Mouse (Mus musculus) midbrain, embryonic 12.5 days (tissue): Measurements from ENCODE around the gene Aipl1. TPM values are rescaled to one million over a fixed set of nuclear protein-coding genes. Genes with fewer than 3 reads are reported as not detected.

Source experiments
- ATAC-seq: fragments of 200-750 bp; cut with Nextera tagmentation; 2 replicates; pipeline ENCODE4 v1.8.0; 2017; ENCODE audit warnings: low read depth, moderate TSS enrichment, moderate library complexity; ENCODE audit not compliant: low FRiP score
- H3K27ac ChIP-seq: fragments of 300-500 bp; sonication (generic); replicated peaks from 2 replicates; pipeline ENCODE4 v1.5.1; 2016; ENCODE audit warnings: mild to moderate bottlenecking
- H3K27me3 ChIP-seq: fragments of 300-500 bp; sonication (generic); 2 replicates; pipeline ENCODE4 v1.6.1; 2016; ENCODE audit warnings: mild to moderate bottlenecking
- H3K36me3 ChIP-seq: fragments of 300-500 bp; sonication (generic); 2 replicates; pipeline ENCODE4 v1.6.1; 2016
- H3K4me1 ChIP-seq: fragments of 300-500 bp; sonication (generic); 2 replicates; pipeline ENCODE4 v1.6.1; 2016
- H3K4me2 ChIP-seq: fragments of 300-500 bp; sonication (generic); replicated peaks from 2 replicates; pipeline ENCODE4 v1.6.1; 2016; ENCODE audit warnings: mild to moderate bottlenecking, moderate library complexity
- H3K4me3 ChIP-seq: fragments of 300-500 bp; sonication (generic); 2 replicates; pipeline ENCODE4 v1.5.1; 2016; ENCODE audit warnings: mild to moderate bottlenecking
- H3K9ac ChIP-seq: fragments of 300-500 bp; sonication (generic); replicated peaks from 2 replicates; pipeline ENCODE4 v1.6.1; 2016; ENCODE audit warnings: mild to moderate bottlenecking, moderate library complexity
- H3K9me3 ChIP-seq: fragments of 300-500 bp; sonication (generic); 2 replicates; pipeline ENCODE4 v1.6.1; 2016; ENCODE audit warnings: mild to moderate bottlenecking
- WGBS: fragments of 180-500 bp; shearing (Covaris S2); methylation state at CpG from one replicate; pipeline ENCODE4 v1.1.7; 2016; 5-methylcytosine and 5-hydroxymethylcytosine counted together
- polyA plus RNA-seq: library from polyadenylated mRNA; unstranded; fragments of >200 nt; fragmentation: Nextera tagmentation; extraction: Ambion mirVana; gene quantifications from 2 replicates; pipeline ENCODE4 v1.2.1, GENCODE M21; 2016

Gene Aipl1
- polyA plus RNA-seq, 1 experiment from 2014 or later, result 0.57 TPM

DNA sequence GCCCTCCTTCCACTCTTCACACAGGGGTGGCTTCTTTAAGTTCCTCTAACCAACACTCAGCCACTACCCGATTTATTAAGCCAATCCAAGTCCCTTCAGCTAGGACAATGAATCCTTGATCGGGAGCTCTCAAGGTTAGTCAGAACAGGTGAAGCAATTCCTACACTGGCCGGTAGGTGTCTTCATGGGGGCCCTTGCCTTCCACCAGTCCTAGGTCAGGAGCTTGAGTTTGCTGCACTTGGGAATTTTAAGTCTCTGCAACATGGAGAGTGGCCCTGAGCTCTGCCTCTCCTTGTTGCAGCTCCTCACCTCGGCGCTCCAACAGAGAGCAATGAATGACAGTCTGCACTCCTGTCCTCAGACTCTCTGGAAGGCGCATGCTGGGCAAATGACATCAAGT, 29.0 kb upstream of the Aipl1 start:
- Histone ChIP-seq H3K9ac (no peak overlapping the region), H3K4me2 (no peak overlapping the region), H3K4me1 (no peaks in the 10 kb centered on the region), H3K36me3 (no peaks in the 10 kb centered on the region), H3K4me3 (no peak overlapping the region), H3K27ac (no peak overlapping the region), H3K27me3 (no peaks in the 10 kb centered on the region), H3K9me3 (0 out of 2 replicates have a peak, but pooled peaks cover 7% of the 10 kb centered on the region)
- ATAC-seq, result no peak
- WGBS, result 45% methylated on average over 6 of the region's 6 CpGs

DNA sequence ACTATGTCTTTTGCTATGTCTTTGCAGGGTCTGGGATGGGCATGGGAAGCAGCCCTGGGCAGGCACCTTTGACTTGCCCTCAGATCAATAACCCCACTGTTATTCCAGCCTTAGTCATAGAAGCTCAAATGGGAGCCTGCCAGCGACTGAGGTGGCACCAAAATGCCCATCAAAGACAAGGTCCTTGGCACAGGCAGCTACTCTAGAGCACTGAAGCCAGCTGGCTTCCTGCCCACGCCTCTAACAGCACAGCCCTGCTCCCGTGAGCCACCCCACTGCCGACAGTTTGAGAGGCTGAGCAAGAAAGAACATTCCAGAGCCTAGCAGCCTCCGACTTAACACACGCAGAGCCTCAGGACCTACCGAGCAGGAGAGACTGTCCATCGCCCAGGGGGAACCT, 27.8 kb upstream of the Aipl1 start:
- Histone ChIP-seq H3K36me3 (no peaks in the 10 kb centered on the region), H3K4me1 (no peaks in the 10 kb centered on the region), H3K9me3 (0 out of 2 replicates have a peak, but pooled peaks cover 7% of the 10 kb centered on the region), H3K9ac (no peak overlapping the region), H3K4me3 (no peak overlapping the region), H3K4me2 (no peak overlapping the region), H3K27ac (no peak overlapping the region), H3K27me3 (no peaks in the 10 kb centered on the region)
- WGBS, result 87% methylated on average over 8 of the region's 8 CpGs
- ATAC-seq, result no peak

DNA sequence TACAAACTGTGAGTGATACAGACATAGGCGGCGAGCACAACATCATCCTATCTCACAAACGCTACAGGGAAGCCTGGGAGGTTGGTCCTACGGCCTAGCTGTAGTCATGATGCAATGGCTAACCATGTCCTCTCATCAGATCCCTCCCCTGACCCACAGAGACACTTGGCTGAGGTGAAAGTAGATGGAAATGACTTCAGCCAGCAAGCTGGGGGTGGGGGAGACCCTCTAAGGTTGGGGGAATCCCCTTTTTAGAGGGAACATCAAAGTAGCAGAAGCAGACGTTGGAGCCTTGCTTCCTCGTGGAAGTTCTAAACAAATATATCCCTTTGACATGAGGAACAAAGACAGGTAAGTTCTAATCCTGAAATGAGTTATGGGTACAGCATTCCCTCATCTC, 27.1 kb upstream of the Aipl1 start:
- Histone ChIP-seq H3K4me1 (no peaks in the 10 kb centered on the region), H3K36me3 (no peaks in the 10 kb centered on the region), H3K27me3 (no peaks in the 10 kb centered on the region), H3K27ac (no peak overlapping the region), H3K9ac (no peak overlapping the region), H3K4me2 (no peak overlapping the region), H3K9me3 (0 out of 2 replicates have a peak, but pooled peaks cover 7% of the 10 kb centered on the region), H3K4me3 (no peak overlapping the region)
- ATAC-seq, result no peak
- 84% methylated on average over 6 of the region's 6 CpGs for WGBS

DNA sequence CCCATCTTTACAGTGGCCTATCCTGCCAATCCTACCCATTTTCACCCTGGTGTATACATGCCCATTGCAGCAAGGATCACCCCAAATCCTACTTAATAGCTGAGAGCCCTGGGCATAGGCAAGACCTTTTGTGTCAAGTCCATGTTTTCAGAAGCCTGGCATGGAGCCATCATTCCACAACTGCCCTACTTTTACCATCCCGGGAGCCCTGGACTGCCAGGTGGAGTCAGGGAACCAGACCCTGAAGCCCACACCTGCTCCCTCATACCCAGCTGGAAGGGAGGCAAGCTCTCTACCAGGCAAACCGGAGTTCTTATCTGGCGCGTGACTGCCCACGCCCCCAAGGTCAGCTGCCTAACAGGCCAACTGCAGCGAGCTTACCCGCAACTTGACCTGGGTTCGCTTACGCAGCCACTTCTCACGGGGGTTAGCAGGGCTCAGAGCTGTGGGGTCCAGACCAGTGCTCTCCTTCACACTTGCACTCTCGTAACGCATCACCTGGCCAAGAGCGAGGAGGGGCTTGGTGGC, 23.8 kb upstream of the Aipl1 start:
- no peak overlapping the region for H3K4me2 ChIP-seq
- H3K27ac ChIP-seq, result no peak overlapping the region
- WGBS, result 89% methylated on average over 13 of the region's 13 CpGs
- H3K27me3 ChIP-seq, result no peaks in the 10 kb centered on the region; the same call in 1 of the 2 replicates
- no peaks in the 10 kb centered on the region for H3K36me3 ChIP-seq
- no peak overlapping the region for H3K4me3 ChIP-seq
- H3K4me1 ChIP-seq, result no peaks in the 10 kb centered on the region
- 0 out of 2 replicates have a peak, but pooled peaks cover 7% of the 10 kb centered on the region for H3K9me3 ChIP-seq
- no peak for ATAC-seq
- no peak overlapping the region for H3K9ac ChIP-seq

DNA sequence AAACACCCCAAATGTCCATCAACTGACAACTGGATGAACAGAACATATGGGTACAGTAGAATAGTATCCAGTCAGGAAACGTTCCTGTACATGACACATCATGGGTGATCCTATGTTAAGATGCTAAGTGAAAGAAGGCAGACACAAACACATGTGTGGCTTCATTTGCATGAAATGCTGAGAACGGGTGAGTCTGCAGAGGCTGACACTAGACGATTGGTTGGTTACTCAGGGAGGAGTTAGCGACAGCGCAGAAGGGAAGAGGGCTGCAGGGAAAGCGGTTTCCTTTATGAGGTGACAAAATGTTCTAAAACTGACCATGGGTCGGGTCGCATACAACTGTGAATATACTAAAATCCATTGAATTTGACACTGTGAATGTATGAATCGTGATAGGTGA, 23.1 kb upstream of the Aipl1 start:
- Histone ChIP-seq H3K4me3 (no peak overlapping the region), H3K36me3 (no peaks in the 10 kb centered on the region), H3K9me3 (0 out of 2 replicates have a peak, but pooled peaks cover 7% of the 10 kb centered on the region), H3K9ac (no peak overlapping the region), H3K4me1 (no peaks in the 10 kb centered on the region), H3K4me2 (no peak overlapping the region), H3K27ac (no peak overlapping the region), H3K27me3 (no peaks in the 10 kb centered on the region; the same call in 1 of the 2 replicates)
- ATAC-seq, result no peak
- WGBS, result 82% methylated on average over 9 of the region's 9 CpGs

DNA sequence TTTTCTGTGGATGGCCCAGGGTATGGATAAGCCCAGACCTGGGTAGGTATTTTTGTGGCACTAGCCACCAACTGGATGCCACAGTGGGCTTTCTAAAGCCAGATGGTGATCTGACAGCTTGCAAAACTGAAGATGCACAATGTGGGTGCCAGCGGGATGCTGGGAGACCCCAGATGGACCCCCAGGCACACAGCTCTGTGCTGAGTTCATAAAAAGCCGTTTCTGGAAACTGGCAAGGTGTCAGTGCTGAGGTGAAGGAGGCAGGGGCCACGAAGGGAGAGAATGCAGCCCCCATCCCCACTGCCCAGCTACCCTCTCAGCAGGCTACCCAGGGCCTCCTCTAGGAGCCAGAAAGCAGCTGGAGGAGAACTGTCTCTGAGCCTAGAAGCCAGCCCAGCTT, 19.9 kb upstream of the Aipl1 start:
- WGBS, result 67% methylated on average over 3 of the region's 3 CpGs
- Histone ChIP-seq H3K27me3 (peaks cover 21% of the 10 kb centered on the region), H3K36me3 (no peaks in the 10 kb centered on the region), H3K9ac (no peak overlapping the region), H3K27ac (no peak overlapping the region), H3K9me3 (no peaks in the 10 kb centered on the region), H3K4me3 (no peak overlapping the region), H3K4me1 (no peaks in the 10 kb centered on the region), H3K4me2 (no peak overlapping the region)
- ATAC-seq, result no peak

DNA sequence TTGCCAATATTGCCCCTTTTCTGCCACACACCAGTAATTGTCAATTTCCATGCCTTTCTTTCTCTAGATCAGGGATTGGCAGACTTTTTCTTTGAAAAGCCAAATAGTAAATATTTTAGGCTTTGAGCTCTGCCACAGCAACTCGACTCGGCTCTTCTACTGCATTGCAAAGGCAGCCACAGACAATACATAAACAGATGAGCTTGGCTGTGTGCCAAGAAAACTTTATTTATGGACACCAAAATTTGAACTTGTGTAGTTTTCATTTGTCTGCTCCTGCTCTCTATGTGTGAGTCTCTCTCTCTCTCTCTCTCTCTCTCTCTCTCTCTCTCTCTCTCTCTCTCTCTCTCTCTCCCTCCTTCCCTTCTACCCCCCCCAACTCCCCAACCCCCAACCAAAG, 17.9 kb upstream of the Aipl1 start:
- Histone ChIP-seq H3K27ac (no peak overlapping the region), H3K27me3 (peaks cover 41% of the 10 kb centered on the region), H3K9me3 (no peaks in the 10 kb centered on the region), H3K9ac (no peak overlapping the region), H3K4me3 (no peak overlapping the region), H3K36me3 (no peaks in the 10 kb centered on the region), H3K4me2 (no peak overlapping the region), H3K4me1 (peaks cover 9% of the 10 kb centered on the region)
- no peak for ATAC-seq
- 51% methylated on average over 2 of the region's 2 CpGs for whole genome bisulfite sequencing

DNA sequence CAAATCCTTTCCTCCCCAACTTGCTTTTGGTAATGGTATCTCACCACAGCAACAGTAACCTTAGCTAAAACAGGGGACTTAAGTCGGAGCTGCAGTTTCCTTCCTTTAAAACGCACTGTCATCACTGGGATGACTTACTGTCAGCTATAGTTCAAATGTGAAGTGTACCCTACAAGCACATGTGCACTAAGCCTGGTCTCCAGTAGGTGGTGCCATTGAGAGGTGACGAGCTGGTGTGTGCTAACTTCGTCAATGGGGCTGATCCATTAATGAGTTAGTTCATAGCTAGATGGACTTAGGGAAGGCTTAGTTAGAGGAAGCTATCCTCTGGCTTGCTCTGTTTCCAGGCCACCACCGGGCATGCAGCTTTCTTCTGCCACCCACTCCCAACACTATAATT, 15.3 kb upstream of the Aipl1 start:
- peak; percentile 31; the same call in 1 of the 2 replicates for ATAC-seq
- H3K9ac ChIP-seq, result no peak overlapping the region
- peaks cover 59% of the 10 kb centered on the region for H3K27me3 ChIP-seq
- H3K4me3 ChIP-seq, result no peak overlapping the region
- no peak overlapping the region for H3K4me2 ChIP-seq
- no peak overlapping the region for H3K27ac ChIP-seq
- H3K9me3 ChIP-seq, result no peaks in the 10 kb centered on the region
- WGBS, result 21% methylated on average over 5 of the region's 5 CpGs
- H3K36me3 ChIP-seq, result peaks cover 6% of the 10 kb centered on the region; the same call in 1 of the 2 replicates
- H3K4me1 ChIP-seq, result peaks cover 12% of the 10 kb centered on the region

DNA sequence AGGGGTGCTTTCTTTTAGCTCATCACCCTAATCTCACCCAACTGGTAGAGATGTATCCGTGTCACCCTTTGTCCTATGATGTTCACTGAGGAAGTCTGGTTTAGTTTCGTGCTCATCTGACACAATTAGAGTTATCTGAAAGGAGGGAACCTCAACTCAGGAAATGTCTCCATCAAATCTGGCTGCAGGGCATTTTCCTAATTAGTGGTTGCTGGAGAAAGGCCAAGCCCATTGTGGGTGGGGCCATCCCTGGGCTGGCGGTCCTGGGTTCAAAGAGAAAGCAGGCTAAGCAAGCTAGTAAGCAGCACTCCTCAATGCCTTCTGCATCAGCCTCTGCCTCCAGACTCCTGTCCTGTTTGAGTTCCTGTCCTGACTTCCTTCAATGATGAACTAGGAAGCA, 14.9 kb upstream of the Aipl1 start:
- no peak overlapping the region for H3K27ac ChIP-seq
- H3K9ac ChIP-seq, result no peak overlapping the region
- H3K4me1 ChIP-seq, result peaks cover 12% of the 10 kb centered on the region
- H3K9me3 ChIP-seq, result no peaks in the 10 kb centered on the region
- peaks cover 59% of the 10 kb centered on the region for H3K27me3 ChIP-seq
- H3K36me3 ChIP-seq, result peaks cover 7% of the 10 kb centered on the region; the same call in 1 of the 2 replicates
- no peak overlapping the region for H3K4me2 ChIP-seq
- H3K4me3 ChIP-seq, result no peak overlapping the region
- WGBS, result 69% methylated on average over 3 of the region's 3 CpGs
- no peak for ATAC-seq

DNA sequence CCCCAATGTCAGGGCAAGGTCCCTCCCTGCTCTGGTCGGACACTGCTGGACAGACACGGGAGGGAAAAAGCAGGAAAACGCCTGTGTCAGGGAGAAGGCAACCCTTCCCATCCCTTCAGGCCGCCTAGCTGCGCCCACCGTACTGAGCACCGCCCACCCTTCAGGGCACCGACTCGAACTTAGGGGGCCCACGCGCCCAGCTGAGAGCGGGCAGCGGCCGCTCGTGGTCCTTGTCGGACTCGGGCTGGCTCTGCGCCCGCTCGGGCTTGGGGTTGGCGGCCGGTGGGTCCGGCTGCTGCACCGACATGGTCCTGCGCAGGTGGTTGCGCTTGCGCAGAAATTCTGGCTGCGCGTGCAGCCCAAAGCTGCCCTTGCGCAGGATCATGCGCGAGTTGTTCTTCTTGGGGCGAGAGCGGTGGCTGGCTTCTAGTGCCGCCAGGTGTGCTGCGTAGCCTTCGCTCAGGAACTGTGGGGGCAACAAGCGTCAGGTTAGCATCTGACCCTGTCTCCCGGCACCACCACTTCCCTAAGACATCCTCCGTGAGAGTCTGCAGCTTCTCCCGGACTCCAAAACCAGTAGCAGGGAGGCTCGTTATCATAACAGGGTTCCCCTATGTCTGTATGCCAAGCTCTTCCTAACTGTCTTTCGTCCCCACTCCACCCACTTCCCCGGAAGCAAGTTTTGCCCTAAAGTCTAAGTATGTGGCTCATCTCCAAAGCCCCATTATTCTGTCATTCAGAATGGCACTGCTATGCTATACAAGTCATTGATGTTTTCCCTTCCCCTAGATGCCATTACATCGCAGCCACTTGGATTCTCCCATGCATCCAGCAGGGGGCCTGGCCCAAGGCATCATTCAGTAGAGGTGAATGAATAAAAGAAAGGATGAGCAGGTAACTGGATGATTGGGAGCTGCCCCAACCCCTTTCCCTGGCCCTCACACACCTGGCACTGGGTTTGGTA, 13.9 kb upstream of the Aipl1 start:
- 1% methylated on average over 45 of the region's 45 CpGs for WGBS
- Histone ChIP-seq H3K27me3 (peaks cover 59% of the 10 kb centered on the region), H3K9me3 (no peaks in the 10 kb centered on the region), H3K4me3 (peak overlapping the region; percentile 58), H3K4me2 (peak overlapping the region; percentile 92), H3K27ac (no peak overlapping the region), H3K36me3 (peaks cover 16% of the 10 kb centered on the region), H3K9ac (peak overlapping the region; percentile 62), H3K4me1 (peaks cover 12% of the 10 kb centered on the region)
- ATAC-seq, result peak; percentile 29; the same call in 1 of the 2 replicates

DNA sequence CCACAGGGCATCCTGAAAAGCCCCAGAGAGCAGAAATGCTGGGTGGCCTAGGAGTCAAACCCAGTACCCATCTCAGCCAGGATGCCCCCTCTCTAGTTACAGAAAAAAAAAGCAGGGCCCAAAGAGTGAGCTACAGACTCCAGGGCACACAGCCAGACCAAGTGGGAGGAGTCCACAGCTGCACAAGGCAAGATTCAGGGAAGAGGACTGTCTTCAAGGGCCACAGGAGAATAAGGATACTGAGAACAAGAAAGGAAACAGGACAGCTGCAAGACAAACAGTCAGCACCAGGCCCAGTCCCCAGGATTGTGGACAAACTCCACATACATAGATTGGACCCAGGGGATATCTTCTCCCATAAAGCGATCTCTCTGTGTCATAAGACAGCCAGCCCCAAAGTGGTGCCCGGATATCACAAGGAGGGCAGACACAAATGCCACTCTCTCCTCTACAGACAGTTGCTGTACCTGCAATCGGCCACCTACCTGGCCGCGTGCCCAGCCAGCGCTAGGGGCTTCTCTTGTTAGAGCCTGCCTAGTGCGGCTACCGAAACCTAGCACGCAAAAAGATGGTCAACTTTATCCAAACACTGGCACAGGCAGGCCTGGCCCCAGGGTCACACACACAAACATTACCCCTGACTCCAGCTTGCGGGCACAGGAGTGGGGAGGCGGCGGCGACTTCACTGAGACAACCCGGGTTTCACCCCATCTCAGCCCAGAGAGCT, 13.0 kb upstream of the Aipl1 start:
- H3K9me3 ChIP-seq, result no peaks in the 10 kb centered on the region
- peaks cover 25% of the 10 kb centered on the region for H3K36me3 ChIP-seq
- peak overlapping the region; percentile 92 for H3K4me2 ChIP-seq
- H3K9ac ChIP-seq, result peak overlapping the region; percentile 62
- H3K4me1 ChIP-seq, result peaks cover 12% of the 10 kb centered on the region
- no peak overlapping the region for H3K27ac ChIP-seq
- 26% methylated on average over 14 of the region's 14 CpGs for WGBS
- peak overlapping the region; percentile 58 for H3K4me3 ChIP-seq
- H3K27me3 ChIP-seq, result peaks cover 59% of the 10 kb centered on the region
- ATAC-seq, result no peak
